Mouse (Mus musculus): Measurements from ENCODE around the gene Sigmar1. TPM values are rescaled to one million over a fixed set of nuclear protein-coding genes. Genes with fewer than 3 reads are reported as not detected.
A peak's percentile ranks its signal among the peaks of the same experiment; 100 is the strongest.
"Not testable (repeated sequence)": the region's sequence is repeated elsewhere in the genome, so short reads cannot be mapped to it uniquely, and the experiment has no call there.

The Sigmar1 gene
- total and polyA plus RNA-seq, 3 experiments, result 19.6 to 33.2 (median 20.7) TPM

DNA sequence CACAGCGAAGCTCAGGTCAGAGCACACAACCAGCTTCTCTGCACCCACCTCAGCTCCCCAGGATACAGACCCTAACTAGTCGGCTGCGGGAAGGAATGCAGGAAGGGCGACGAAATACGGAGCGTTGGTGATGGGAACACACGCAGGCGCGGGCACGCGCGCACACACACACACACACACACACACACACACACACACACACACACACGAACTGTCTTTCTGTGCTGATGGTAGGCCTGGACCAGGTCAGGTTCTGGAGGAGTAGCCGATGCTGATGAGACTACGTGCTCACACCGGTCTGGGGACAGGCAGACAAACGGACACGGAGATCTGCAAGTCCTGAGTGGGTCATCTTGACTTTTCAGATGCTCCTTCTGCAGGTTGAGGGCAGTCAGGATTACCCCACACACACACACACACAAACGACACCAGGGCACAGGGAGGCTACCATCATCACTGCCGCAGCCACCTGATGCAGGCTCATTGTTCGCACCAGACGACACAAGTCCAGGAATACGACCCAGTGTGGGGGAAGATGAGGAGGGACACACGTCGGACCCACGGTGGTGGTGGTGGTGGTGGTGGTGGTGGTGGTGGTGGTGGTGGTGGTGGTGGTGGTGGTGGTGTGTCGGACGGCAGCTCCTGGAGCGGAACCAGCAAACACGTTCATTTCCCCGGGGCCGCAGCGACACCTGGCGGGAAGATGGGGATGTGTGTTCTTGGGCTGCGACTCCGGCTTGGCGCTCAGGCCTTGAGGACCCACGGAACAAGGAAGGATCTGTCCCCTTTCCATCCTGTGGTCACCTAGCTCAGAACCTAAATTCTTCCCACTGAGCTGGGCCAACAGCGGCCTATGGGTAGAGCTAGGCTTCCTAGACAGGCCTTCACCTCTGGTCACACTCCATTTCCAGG is 58.8 kb downstream of the Sigmar1 start, which contains the start of gene Cntfr:
Cntfr (minus strand) TSS at position 160 of the 912 bp plus-strand sequence.
- H3K27me3 ChIP-seq (ENCODE audit: control insufficient read depth, insufficient read depth, low read length); H3K36me3 ChIP-seq (ENCODE audit: control insufficient read depth, insufficient read depth, low read length); H3K4me3 ChIP-seq; H3K9ac ChIP-seq (ENCODE audit: low read depth, low read length); H3K79me2 ChIP-seq (replicated peaks; ENCODE audit: control insufficient read depth, insufficient read depth, low read length); H3K27ac ChIP-seq; intact Hi-C loops (cut with DNase I); H3K4me1 ChIP-seq (ENCODE audit: control insufficient read depth, insufficient read depth, low read length): not testable (repeated sequence)
- DNase-seq, result peak; percentile 82 to 90
- WGBS, result 10% methylated on average over 35 of the region's 40 CpGs
- peak; percentile 68 for TF ChIP-seq CTCF (IDR thresholded peaks at IDR 0.05)

DNA sequence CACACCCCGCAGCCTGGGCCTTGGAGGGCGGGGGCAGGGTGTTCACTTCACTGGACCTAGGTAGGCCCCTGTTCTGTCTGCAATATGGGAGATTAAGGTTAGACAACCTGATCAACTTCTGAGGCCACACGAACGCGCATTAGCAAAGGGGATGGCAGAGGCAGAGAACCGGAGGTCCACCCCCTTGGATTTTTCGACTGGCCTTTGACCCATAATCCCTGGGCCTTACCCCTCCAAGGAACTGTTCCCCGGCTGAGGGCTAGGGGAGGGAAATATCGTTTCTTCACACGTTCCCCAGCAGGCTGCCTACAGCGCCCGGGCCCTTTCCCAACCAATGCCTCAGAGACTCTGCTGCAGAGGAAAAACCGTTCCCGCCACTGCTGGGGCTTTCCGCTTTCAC is 59.5 kb downstream of the Sigmar1 start:
- H3K27ac ChIP-seq; H3K4me1 ChIP-seq (ENCODE audit: control insufficient read depth, insufficient read depth, low read length); H3K9ac ChIP-seq (ENCODE audit: low read depth, low read length); H3K36me3 ChIP-seq (ENCODE audit: control insufficient read depth, insufficient read depth, low read length); H3K79me2 ChIP-seq (replicated peaks; ENCODE audit: control insufficient read depth, insufficient read depth, low read length); intact Hi-C loops (cut with DNase I); DNase-seq; H3K27me3 ChIP-seq (ENCODE audit: control insufficient read depth, insufficient read depth, low read length); H3K4me3 ChIP-seq: not testable (repeated sequence)
- 22% methylated on average over 14 of the region's 15 CpGs for WGBS

- H3K79me2 ChIP-seq (replicated peaks; ENCODE audit: control insufficient read depth, insufficient read depth, low read length); H3K4me3 ChIP-seq; H3K4me1 ChIP-seq (ENCODE audit: control insufficient read depth, insufficient read depth, low read length); DNase-seq; H3K9ac ChIP-seq (ENCODE audit: low read depth, low read length); H3K36me3 ChIP-seq (ENCODE audit: control insufficient read depth, insufficient read depth, low read length); H3K27ac ChIP-seq; H3K27me3 ChIP-seq (ENCODE audit: control insufficient read depth, insufficient read depth, low read length); intact Hi-C loops (cut with DNase I): not testable (repeated sequence)
- WGBS, result 12% methylated on average over 17 of the region's 38 CpGs
These were observed 60.2 kb downstream of the Sigmar1 start for GRCm38 (mm10) chr4:41695800-41696199.

- H3K9ac ChIP-seq (ENCODE audit: low read depth, low read length); H3K36me3 ChIP-seq (ENCODE audit: control insufficient read depth, insufficient read depth, low read length); H3K27ac ChIP-seq; H3K4me1 ChIP-seq (ENCODE audit: control insufficient read depth, insufficient read depth, low read length); H3K27me3 ChIP-seq (ENCODE audit: control insufficient read depth, insufficient read depth, low read length); H3K4me3 ChIP-seq; DNase-seq; H3K79me2 ChIP-seq (replicated peaks; ENCODE audit: control insufficient read depth, insufficient read depth, low read length); intact Hi-C loops (cut with DNase I): not testable (repeated sequence)
- 31% methylated on average over 4 of the region's 4 CpGs for WGBS
These were observed 62.4 kb downstream of the Sigmar1 start for GRCm38 (mm10) chr4:41693511-41693910.

DNA sequence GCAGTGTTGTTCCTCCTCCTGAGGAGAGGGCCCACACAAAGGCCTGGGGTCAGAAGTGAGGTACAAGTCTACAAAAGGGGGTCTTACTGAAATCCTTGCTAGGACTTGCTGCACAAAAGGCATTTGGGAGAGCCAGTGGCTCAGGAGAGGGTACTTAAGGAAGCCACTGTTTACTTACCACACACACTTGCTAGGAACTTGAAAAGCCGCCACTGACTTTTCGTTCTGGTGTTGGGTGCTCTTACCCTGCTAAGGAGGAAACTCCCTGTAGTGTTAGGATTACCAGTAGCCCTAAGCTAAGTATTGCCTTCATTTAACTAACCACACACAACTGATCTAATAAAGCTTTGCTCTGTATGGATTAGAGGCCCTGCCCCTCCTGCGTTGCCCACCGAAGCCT is 65.9 kb downstream of the Sigmar1 start:
- intact Hi-C loops (cut with DNase I); H3K36me3 ChIP-seq (ENCODE audit: control insufficient read depth, insufficient read depth, low read length); H3K4me1 ChIP-seq (ENCODE audit: control insufficient read depth, insufficient read depth, low read length); H3K79me2 ChIP-seq (replicated peaks; ENCODE audit: control insufficient read depth, insufficient read depth, low read length); DNase-seq; H3K4me3 ChIP-seq; H3K27me3 ChIP-seq (ENCODE audit: control insufficient read depth, insufficient read depth, low read length); H3K9ac ChIP-seq (ENCODE audit: low read depth, low read length); H3K27ac ChIP-seq: not testable (repeated sequence)
- no CpG with 5 or more reads among the region's 4 CpGs for WGBS

GRCm38 (mm10) chr4:41688562-41688961 is 67.4 kb downstream of the Sigmar1 start:
- 64% methylated on average over 1 of the region's 1 CpGs for WGBS
- intact Hi-C loops (cut with DNase I); H3K4me3 ChIP-seq; H3K79me2 ChIP-seq (replicated peaks; ENCODE audit: control insufficient read depth, insufficient read depth, low read length); H3K4me1 ChIP-seq (ENCODE audit: control insufficient read depth, insufficient read depth, low read length); H3K36me3 ChIP-seq (ENCODE audit: control insufficient read depth, insufficient read depth, low read length); H3K27ac ChIP-seq; H3K9ac ChIP-seq (ENCODE audit: low read depth, low read length); H3K27me3 ChIP-seq (ENCODE audit: control insufficient read depth, insufficient read depth, low read length); DNase-seq: not testable (repeated sequence)

Other genes with a start within 250 kb of the Sigmar1 start
- not detected for gene 1110017D15Rik, start 238.8 kb downstream of the Sigmar1 start, total RNA-seq (2021)
- gene 1110017D15Rik, start 238.8 kb downstream of the Sigmar1 start, polyA plus RNA-seq (2012; rRNA removed), result 0.94 and 3.2 TPM in 2 replicates
- 10 to 100 TPM; 13.4 to 14.4 TPM for gene Fam219a, start 186.6 kb downstream of the Sigmar1 start, total RNA-seq (2021)
- gene Fam219a, start 186.6 kb downstream of the Sigmar1 start, polyA plus RNA-seq (2012; rRNA removed), result 15.8 and 18.4 TPM in 2 replicates
- 1 to 10 TPM in 1 of 2 experiments, under 1 TPM in 1; 0.94 to 2.3 TPM for gene Dnaic1, start 186.4 kb downstream of the Sigmar1 start, total RNA-seq (2021)
- 7.3 and 8.6 TPM in 2 replicates for gene Dnaic1, start 186.4 kb downstream of the Sigmar1 start, polyA plus RNA-seq (2012; rRNA removed)
- 1 to 10 TPM; 8.1 to 8.3 TPM for gene Enho, start 115.8 kb downstream of the Sigmar1 start, total RNA-seq (2021)
- gene Enho, start 115.8 kb downstream of the Sigmar1 start, polyA plus RNA-seq (2012; rRNA removed), result 20.4 and 22.3 TPM in 2 replicates
- 1 to 10 TPM; 4.1 to 5.4 TPM for gene Cntfr, start 59.1 kb downstream of the Sigmar1 start, total RNA-seq (2021)
- gene Cntfr, start 59.1 kb downstream of the Sigmar1 start, polyA plus RNA-seq (2012; rRNA removed), result 8.5 and 11.4 TPM in 2 replicates
- 10 to 100 TPM; 88.2 to 99.3 TPM for gene Il11ra1, start 56.2 kb downstream of the Sigmar1 start, total RNA-seq (2021)
- gene Il11ra1, start 56.2 kb downstream of the Sigmar1 start, polyA plus RNA-seq (2012; rRNA removed), result 79.9 and 108 TPM in 2 replicates
- gene Rpp25l, start 42.6 kb downstream of the Sigmar1 start, total RNA-seq (2021), result 10 to 100 TPM; 30.1 to 32.3 TPM
- 33.2 and 33.8 TPM in 2 replicates for gene Rpp25l, start 42.6 kb downstream of the Sigmar1 start, polyA plus RNA-seq (2012; rRNA removed)
- gene Dctn3, start 33.0 kb downstream of the Sigmar1 start, total RNA-seq (2021), result 10 to 100 TPM; 68.4 to 75.7 TPM
- 49.1 and 54.3 TPM in 2 replicates for gene Dctn3, start 33.0 kb downstream of the Sigmar1 start, polyA plus RNA-seq (2012; rRNA removed)
- gene Arid3c, start 25.0 kb downstream of the Sigmar1 start, total RNA-seq (2021), result not detected
- gene Arid3c, start 25.0 kb downstream of the Sigmar1 start, polyA plus RNA-seq (2012; rRNA removed), result not detected in 2 replicates
- gene Galt, start 929 bp downstream of the Sigmar1 start, total RNA-seq (2021), result 10 to 100 TPM; 42.5 to 52.7 TPM
- 136 and 137 TPM in 2 replicates for gene Galt, start 929 bp downstream of the Sigmar1 start, polyA plus RNA-seq (2012; rRNA removed)
- gene Ccl27a, start 18.1 kb upstream of the Sigmar1 start, total RNA-seq (2021), result 10 to 100 TPM; 17.7 to 20.2 TPM
- 23.0 and 23.6 TPM in 2 replicates for gene Ccl27a, start 18.1 kb upstream of the Sigmar1 start, polyA plus RNA-seq (2012; rRNA removed)
- not detected for gene Gm21541, start 147.5 kb upstream of the Sigmar1 start, total RNA-seq (2021)
- gene Gm21541, start 147.5 kb upstream of the Sigmar1 start, polyA plus RNA-seq (2012; rRNA removed), result 4.4 and 7.2 TPM in 2 replicates
- under 1 TPM in 1 of 2 experiments, not detected in 1; 0.50 TPM for gene Gm20878, start 185.4 kb upstream of the Sigmar1 start, total RNA-seq (2021)
- gene Gm20878, start 185.4 kb upstream of the Sigmar1 start, polyA plus RNA-seq (2012; rRNA removed), result 0.41 and 1.00 TPM in 2 replicates
- gene Fam205a4, start 209.9 kb upstream of the Sigmar1 start, total RNA-seq (2021), result under 1 TPM in 1 of 2 experiments, not detected in 1; 0.10 TPM
- not detected in 2 replicates for gene Fam205a4, start 209.9 kb upstream of the Sigmar1 start, polyA plus RNA-seq (2012; rRNA removed)